Mouse (Mus musculus) adrenal gland, postnatal 4 days (tissue): Measurements from ENCODE around the gene H2-Q7. TPM values are rescaled to one million over a fixed set of nuclear protein-coding genes. Genes with fewer than 3 reads are reported as not detected.
"Not testable (repeated sequence)": the region's sequence is repeated elsewhere in the genome, so short reads cannot be mapped to it uniquely, and the experiment has no call there.

Experiments used
- DNase-seq, 2 experiments: peaks; one replicate each; pipeline ENCODE4 v3.0.0; 2021 to 2022; ENCODE audit warnings: low spot score in 2 of 2, mixed read lengths in 2 of 2
- total RNA-seq, 2 experiments: library from RNA; stranded (reverse); gene quantifications; 2 replicates each; pipeline ENCODE4 v1.2.3; 2021

H2-Q7 gene
- total RNA-seq, 2 experiments from 2014 or later: 1.7 to 3.0 TPM

DNA sequence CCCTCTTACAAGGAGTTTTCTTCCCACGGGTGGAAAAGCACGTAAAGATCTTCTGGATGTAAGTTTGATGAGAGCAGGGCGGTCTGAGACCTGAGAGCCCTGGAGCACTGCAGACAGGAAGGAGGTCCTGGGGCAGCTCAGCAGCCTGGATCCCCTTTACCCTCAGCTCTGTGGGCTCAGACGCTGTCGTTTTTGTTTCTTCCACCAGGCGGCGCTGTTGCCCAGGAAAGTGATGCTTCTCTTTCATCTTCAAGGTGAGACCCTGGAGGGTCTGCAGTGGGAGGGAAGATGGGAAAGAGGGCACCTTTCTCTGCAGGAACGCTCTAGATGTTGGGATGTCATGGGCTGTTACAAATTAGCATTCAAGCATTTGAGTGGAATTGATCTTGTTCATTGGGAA is 4.1 kb upstream of the H2-Q7 start:
- DNase-seq: not testable (repeated sequence)

DNA sequence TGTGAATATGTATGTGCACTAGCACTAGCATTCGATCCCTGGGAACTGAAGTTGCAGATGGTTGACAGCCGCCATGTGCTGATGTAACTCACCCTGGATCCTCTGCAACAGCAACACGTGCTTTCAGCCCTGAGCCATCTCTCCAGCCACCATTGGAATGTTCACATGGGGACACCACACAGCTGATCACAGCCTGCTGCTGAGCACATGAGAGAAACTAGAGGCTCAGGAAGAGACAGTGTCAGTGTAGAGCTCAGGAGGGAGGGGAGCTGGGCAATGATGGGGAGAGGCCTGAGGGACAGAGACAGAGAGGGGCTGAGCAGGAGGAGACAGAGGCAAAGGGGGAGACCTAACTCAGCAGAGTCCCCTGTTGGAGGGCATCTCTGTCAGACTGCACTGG is 3.4 kb upstream of the H2-Q7 start:
- not testable (repeated sequence) for DNase-seq

DNA sequence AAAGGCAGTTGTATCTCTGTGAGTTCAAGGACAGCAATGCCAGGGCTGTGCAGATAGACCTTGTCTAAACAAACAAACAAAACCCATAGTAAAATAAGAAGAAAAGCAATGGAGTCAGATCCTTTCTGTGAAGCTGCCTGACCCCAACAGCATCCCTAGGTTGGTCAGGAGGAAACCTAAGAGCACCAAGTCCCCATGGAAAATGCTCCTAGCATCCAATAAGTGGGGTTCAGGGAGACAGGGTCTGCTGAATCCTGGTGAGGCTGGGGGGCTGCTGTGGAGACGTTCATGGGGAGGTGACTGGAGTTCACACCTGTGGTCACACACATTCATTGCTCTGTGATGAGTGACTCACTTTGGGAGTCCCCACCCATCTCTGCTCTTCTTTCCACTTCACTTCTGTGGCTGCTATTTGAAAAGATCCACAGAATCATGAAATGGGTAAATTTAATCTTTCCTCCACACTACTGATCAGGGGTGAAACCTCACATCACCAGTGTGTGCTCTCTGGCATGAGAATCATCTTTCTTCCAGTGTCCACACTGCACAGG is 1.5 kb upstream of the H2-Q7 start:
- DNase-seq: not testable (repeated sequence)

DNA sequence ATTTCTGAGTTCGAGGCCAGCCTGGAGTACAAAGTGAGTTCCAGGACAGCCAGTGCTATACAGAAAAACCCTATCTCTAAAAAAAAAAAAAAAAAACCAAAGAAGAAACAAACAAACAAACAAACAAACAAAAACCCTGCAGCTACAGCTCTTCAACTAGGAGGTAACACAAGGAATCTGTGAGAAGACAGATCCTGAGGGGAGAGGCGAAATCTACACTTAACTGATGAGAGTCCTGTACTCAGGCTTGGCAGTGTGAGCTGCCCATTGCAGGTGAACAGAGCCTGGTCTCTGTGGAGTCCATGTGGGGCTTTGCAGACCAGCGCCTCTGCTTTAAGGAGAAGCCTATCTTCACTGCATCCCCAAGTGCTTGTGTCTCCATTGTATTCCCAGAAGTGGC is 560 bp upstream of the H2-Q7 start:
- DNase-seq: not testable (repeated sequence)

DNA sequence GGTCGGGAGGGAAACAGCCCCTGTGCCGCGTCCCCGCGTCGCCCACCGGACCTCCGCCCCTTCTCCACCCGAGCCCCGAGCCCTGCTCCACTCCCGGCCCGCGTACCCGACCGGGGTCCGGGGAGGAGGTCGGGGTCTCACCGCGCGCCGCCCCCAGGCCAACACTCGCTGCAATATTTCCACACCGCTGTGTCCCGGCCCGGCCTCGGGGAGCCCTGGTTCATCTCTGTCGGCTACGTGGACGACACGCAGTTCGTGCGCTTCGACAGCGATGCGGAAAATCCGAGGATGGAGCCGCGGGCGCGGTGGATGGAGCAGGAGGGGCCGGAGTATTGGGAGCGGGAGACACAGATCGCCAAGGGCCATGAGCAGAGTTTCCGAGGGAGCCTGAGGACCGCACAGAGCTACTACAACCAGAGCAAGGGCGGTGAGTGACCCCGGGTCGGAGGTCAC is 366 bp downstream of the H2-Q7 start:
- not testable (repeated sequence) for DNase-seq

DNA sequence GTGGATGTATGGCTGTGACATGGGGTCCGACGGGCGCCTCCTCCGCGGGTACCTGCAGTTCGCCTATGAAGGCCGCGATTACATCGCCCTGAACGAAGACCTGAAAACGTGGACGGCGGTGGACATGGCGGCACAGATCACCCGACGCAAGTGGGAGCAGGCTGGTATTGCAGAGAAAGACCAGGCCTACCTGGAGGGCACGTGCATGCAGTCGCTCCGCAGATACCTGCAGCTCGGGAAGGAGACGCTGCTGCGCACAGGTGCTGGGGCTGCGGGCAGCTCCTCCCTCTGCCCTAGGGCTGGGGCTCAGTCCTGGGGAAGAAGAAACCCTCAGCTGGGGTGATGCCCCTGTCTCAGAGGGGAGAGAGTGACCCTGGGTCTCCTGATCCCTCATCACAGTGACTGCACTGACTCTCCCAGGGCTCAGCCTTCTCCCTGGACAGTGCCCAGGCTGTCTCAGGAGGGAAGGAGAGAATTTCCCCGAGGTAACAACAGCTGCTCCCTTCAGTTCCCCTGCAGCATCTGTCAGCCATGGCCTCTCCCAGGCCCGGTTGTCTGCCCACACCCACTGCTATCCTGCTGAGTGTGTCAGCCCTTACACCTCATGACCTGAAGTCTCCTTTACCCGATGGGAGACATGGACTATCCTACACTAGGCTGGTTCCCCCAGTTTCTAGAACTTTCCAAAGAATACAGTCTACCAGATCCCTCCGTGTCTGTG is 1.1 kb downstream of the H2-Q7 start:
- not testable (repeated sequence) for DNase-seq

DNA sequence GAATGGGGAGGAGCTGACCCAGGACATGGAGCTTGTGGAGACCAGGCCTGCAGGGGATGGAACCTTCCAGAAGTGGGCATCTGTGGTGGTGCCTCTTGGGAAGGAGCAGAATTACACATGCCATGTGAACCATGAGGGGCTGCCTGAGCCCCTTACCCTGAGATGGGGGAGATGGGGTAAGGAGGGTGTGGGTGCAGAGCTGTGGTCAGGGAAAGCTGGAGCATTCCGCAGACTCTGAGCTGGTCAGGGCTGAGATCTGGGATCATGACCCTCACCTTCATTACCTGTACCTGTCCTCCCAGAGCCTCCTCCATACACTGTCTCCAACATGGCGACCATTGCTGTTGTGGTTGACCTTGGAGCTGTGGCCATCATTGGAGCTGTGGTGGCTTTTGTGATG is 3.4 kb downstream of the H2-Q7 start:
- not testable (repeated sequence) for DNase-seq

DNA sequence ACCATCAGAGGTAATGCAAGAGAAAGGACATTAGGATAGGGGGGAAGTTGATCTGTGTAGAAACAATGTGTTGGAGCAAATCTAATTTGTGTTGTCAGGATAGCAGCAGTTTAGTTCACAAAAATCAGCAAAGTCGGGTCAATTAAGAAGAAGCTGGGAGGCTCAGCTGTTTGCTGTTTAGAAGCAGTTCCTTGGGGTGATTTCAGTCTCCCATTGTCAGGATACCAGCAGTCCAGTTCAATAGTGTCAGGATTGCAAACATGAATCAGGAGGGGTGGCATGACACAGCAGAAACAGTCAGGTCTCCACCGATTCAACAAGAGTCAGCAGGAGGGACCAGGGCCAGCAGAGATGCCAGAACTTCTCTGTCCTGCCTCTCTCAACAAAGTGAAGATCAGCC is 5.6 kb downstream of the H2-Q7 start:
- DNase-seq: not testable (repeated sequence)

DNA sequence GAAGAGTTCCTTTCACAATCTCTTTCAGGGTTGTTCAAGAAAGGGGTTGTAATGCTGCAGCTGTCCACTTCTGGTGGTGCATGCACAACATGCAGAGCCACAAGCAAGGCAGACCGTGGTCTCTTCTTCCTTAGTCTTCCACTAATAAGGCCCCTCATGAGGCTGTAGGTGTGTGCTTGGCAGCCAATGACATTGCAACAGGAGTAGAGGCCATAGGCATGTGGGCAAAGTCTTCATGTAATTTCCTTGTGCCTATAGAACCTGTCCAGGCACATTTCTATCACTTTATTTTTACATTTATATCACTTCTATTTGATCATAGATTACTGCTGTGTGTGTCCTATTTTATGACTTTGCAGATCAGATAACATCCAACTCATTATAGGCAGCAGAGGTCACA is 19.3 kb downstream of the H2-Q7 start:
- DNase-seq: not testable (repeated sequence)

DNA sequence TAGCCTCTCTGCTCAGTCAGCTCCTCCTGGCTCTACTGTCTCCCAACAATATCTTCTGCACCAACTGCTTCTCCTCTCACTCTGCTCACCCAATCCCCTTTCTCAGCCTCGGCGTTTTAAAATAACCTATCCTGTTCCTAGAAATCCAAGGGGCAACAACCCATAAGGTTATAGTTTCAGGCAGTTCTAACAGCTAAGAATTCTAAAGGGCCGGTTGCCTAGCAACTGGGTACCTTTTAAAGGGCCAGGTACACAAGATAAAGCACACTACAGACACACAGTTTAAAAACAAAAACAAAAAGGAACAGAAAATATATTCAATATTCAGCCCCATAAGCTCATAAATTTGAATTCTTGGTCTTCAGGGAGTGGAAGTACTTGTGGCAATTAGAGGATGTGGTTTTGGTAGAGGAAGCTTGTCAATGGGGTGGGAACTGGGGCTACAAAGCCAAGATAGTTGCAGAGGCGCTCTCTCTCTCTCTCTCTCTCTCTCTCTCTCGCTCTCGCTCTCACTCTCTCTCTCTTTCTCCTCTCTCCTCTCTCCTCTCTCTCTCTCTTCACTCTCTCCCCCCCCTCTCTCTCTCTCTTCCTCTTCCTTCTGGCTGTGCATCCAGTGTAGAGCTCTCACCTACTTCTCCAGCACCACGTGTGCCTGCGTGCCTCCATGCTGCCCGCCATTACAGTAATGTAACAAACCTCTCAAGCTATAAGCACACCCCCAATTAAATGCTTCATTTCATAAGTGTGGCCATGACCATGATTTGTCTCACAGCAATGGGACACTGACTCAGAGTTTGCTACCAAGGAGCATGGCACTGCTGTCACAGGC is 21.8 kb downstream of the H2-Q7 start:
- not testable (repeated sequence) for DNase-seq

DNA sequence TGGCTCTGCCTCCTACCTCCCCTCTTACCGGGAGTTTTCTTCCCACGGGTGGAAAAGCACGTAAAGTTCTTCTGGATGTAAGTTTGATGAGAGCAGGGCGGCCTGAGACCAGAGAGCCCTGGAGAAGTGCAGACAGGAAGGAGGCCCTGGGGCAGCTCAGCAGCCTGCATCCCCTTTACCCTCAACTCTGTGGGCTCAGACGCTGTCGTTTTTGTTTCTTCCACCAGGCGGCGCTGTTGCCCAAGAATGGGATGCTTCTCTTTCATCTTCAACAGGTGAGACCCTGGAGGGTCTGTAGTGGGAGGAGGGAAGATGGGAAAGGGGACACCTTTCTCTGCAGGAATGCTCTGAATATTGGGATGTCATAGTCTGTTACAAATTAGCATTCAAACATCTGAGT is 26.7 kb downstream of the H2-Q7 start:
- DNase-seq: not testable (repeated sequence)

DNA sequence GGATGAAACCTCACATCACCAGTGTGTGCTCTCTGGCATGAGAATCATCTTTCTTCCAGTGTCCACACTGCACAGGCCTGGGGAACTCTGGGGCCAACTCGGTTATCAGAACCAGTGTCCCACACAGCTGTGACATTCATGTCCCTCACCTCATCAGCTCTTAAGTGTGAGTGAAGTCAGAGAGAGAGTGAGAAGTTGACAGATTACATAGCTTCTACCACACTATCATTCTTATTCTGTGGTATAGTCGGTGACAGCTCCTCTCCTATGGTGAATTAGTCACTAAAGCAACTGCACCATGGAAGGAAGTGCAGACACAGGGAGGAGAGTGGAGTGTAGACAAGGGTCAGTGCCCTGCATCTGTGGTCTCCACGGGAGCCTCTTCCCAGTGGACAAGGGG is 30.0 kb downstream of the H2-Q7 start:
- DNase-seq: not testable (repeated sequence)

DNA sequence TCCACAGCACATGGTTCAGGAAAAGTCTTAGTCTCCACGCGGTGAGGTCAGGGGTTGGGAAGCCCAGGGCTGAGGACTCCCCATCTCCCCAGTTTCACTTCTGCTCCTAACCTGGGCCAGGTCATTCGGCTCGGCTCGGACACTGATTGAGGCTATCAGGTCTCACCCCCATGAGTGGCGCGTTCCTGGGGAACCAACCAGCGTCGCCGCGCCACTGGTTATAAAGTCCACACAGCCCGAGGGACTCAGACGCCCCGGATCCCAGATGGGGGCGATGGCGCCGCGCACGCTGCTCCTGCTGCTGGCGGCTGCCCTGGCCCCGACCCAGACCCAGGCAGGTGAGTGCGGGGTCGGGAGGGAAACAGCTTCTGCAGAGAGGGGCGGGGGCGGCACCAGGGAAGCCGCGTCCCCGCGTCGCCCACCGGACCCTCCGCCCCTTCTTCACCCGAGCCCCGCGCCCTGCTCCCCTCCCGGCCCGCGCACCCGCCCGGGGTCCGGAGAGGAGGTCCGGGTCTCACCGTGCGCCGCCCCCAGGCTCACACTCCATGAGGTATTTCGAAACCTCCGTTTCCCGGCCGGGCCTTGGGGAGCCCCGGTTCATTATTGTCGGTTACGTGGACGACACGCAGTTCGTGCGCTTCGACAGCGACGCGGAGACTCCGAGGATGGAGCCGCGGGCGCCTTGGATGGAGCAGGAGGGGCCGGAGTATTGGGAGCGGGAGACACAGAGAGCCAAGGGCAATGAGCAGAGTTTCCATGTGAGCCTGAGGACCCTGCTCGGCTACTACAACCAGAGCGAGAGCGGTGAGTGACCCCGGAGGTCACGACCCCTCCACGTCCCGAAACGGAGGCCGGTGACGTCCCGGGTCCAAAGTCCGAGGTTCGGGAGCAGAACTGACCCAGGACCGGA is 31.1 kb downstream of the H2-Q7 start, which contains the start of gene H2-Q10:
Gene H2-Q10 (plus strand): TSS at position 248 of the 910 bp plus-strand sequence.
- no peak for DNase-seq

DNA sequence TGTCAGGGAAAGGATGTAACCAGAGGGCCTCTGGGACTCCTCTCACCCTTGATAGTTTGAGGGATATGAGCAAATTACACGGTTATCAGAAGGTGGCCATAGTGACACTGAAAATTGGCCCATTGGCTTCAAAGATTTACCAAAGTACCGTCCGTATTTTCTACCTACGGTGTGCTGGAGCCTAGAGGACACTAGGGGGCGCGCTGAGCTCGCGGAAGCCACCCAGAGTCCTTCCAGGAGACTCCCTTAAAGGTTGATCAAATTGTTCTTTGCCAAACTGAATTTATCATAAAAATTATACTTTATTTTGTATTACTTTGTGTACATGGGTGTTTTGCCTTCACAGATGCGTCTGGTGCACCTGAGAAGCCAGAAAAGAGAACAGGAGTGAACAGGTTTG is 45.1 kb downstream of the H2-Q7 start:
- DNase-seq: peak; percentile 13 to 26

DNA sequence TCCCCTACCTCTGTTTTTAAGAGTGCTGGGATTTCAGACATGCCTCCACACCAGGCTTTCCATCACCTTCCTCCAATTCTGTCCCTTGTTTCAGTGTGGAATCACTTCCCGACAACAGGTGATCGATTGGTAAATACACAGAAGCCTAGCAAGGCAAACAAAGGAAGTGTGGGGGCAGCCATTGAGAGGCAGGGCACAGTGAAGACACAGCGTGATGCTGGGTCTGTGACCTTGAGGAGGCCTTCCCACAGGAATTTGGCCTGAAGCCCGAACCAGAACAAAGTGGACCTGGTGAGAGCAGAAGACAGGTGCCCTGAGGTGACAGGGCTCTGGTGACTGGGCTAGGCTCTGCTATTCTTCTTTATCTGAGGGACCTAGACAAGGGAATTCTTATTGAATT is 46.7 kb downstream of the H2-Q7 start:
- no peak for DNase-seq

DNA sequence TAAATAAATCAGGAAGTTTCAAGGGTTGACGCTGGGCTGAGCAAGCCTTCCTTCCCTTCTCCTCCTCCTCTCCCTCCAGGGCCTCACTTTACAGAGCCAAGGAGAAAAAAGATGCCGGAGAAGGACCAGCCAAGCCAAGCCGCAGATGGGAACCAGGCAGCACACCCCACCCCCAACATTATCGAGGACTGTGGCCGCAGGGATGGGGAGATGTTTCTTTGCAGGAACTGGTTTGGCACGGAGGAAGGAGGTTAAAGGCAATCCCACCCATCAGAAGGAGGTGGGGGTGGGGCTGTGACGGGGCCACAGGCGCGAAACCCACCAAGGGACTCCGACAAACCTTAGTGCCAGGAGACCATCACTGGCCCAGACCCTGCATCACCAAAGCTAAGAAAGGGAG is 47.8 kb downstream of the H2-Q7 start:
- no peak for DNase-seq

DNA sequence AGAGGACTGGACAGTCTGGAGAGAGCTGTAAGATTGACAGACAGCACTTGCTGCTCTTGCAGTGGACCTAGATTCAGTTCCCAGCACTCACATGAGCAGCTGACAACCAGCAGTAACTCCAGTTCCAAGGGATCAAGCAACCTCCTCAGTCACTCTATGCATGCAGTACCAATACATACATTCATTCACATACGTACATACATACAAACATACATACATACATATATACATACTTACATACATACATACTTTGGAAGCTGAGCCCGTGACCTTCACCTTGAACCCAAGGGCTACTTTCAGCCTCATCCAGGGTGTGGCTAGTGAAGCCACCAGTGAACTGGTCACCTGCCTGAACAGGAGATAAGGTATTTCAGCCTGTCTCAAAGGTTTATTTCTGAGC is 49.1 kb downstream of the H2-Q7 start:
- DNase-seq: no peak

DNA sequence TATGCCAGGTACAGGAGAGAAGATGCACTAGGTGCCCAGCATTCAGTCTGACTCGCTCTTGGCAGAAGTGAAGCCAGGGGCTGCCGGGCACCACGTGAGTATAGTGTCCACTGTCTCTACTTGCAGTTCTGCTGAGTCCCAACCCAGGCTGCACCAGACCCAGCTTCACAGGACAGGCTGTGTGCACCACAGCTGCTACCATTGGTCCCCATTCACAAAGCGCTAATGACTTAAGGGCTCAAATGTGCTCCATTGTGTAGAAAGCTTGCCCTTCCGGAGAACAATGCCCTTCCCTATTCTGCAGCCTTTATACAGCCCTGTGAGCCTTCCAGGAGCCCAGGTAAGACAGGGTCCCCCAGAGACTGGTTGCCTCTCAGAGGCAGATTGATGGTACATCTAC is 51.4 kb downstream of the H2-Q7 start:
- no peak for DNase-seq
